Mouse (Mus musculus): ENCODE measurements around the gene Itga2b. TPM values are rescaled to one million over a fixed set of nuclear protein-coding genes. Genes with fewer than 3 reads are reported as not detected.

Gene Itga2b
- polyA plus RNA-seq, 1 experiment from 2014 or later = 8.4 TPM

GRCm38 (mm10) chr11:102440255-102440654, 29.7 kb downstream of the Itga2b start:
- no peaks in the 10 kb centered on the region for H3K9me3 ChIP-seq (ENCODE audit: control insufficient read depth, low read length)
- DNase-seq (ENCODE audit: low spot score) = no peak
- H3K27ac ChIP-seq = no peak overlapping the region
- no peak for ATAC-seq (ENCODE audit: low FRiP score)
- H3K4me2 ChIP-seq (replicated peaks) = no peak overlapping the region
- H3K27me3 ChIP-seq (ENCODE audit: control insufficient read depth, insufficient read depth, low read length) = no peaks in the 10 kb centered on the region
- H3K9ac ChIP-seq = no peak overlapping the region
- H3K36me3 ChIP-seq (replicated peaks; ENCODE audit: control insufficient read depth, insufficient read depth) = peaks cover 87% of the 10 kb centered on the region
- peaks cover 34% of the 10 kb centered on the region for H3K4me1 ChIP-seq (replicated peaks; ENCODE audit: control insufficient read depth, insufficient read depth, low read length)
- 78% methylated on average over 8 of the region's 8 CpGs for WGBS
- no peak overlapping the region for H3K4me3 ChIP-seq (replicated peaks; ENCODE audit: low read length)

- ATAC-seq (ENCODE audit: low FRiP score) (no peak), DNase-seq (ENCODE audit: low spot score) (no peak)
- Histone ChIP-seq H3K4me2 (replicated peaks) (no peak overlapping the region), H3K36me3 (replicated peaks; ENCODE audit: control insufficient read depth, insufficient read depth) (peaks cover 95% of the 10 kb centered on the region), H3K4me3 (replicated peaks; ENCODE audit: low read length) (no peak overlapping the region), H3K27me3 (ENCODE audit: control insufficient read depth, insufficient read depth, low read length) (no peaks in the 10 kb centered on the region), H3K4me1 (replicated peaks; ENCODE audit: control insufficient read depth, insufficient read depth, low read length) (peaks cover 26% of the 10 kb centered on the region), H3K9me3 (ENCODE audit: control insufficient read depth, low read length) (no peaks in the 10 kb centered on the region), H3K27ac (no peak overlapping the region), H3K9ac (0 out of 2 replicates have a peak overlapping the region, but pooled peaks have one; percentile 41)
- 73% methylated on average over 14 of the region's 14 CpGs for WGBS
Observed at GRCm38 (mm10) chr11:102439093-102440082, 30.5 kb downstream of the Itga2b start.

GRCm38 (mm10) chr11:102438212-102439092, 31.5 kb downstream of the Itga2b start:
- Histone ChIP-seq H3K4me1 (replicated peaks; ENCODE audit: control insufficient read depth, insufficient read depth, low read length) (peaks cover 18% of the 10 kb centered on the region), H3K27me3 (ENCODE audit: control insufficient read depth, insufficient read depth, low read length) (no peaks in the 10 kb centered on the region), H3K9me3 (ENCODE audit: control insufficient read depth, low read length) (no peaks in the 10 kb centered on the region), H3K9ac (peak overlapping the region; percentile 41), H3K36me3 (replicated peaks; ENCODE audit: control insufficient read depth, insufficient read depth) (peaks cover 95% of the 10 kb centered on the region), H3K27ac (no peak overlapping the region), H3K4me3 (replicated peaks; ENCODE audit: low read length) (peak overlapping the region; percentile 14), H3K4me2 (replicated peaks) (peak overlapping the region; percentile 44)
- 10% methylated on average over 77 of the region's 77 CpGs for WGBS
- DNase-seq (ENCODE audit: low spot score) (peak; percentile 81), ATAC-seq (ENCODE audit: low FRiP score) (peak; percentile 33; the same call in 1 of the 2 replicates)

- no peaks in the 10 kb centered on the region for H3K9me3 ChIP-seq (ENCODE audit: control insufficient read depth, low read length)
- peak overlapping the region; percentile 41 for H3K9ac ChIP-seq
- no peak overlapping the region for H3K27ac ChIP-seq
- H3K4me2 ChIP-seq (replicated peaks) = peak overlapping the region; percentile 44
- H3K4me3 ChIP-seq (replicated peaks; ENCODE audit: low read length) = peak overlapping the region; percentile 14
- H3K4me1 ChIP-seq (replicated peaks; ENCODE audit: control insufficient read depth, insufficient read depth, low read length) = peaks cover 18% of the 10 kb centered on the region
- DNase-seq (ENCODE audit: low spot score) (no peak), ATAC-seq (ENCODE audit: low FRiP score) (no peak)
- H3K27me3 ChIP-seq (ENCODE audit: control insufficient read depth, insufficient read depth, low read length) = no peaks in the 10 kb centered on the region
- H3K36me3 ChIP-seq (replicated peaks; ENCODE audit: control insufficient read depth, insufficient read depth) = peaks cover 85% of the 10 kb centered on the region
- WGBS = 5% methylated on average over 86 of the region's 87 CpGs
Observed at GRCm38 (mm10) chr11:102437120-102438061, 32.5 kb downstream of the Itga2b start.

DNA sequence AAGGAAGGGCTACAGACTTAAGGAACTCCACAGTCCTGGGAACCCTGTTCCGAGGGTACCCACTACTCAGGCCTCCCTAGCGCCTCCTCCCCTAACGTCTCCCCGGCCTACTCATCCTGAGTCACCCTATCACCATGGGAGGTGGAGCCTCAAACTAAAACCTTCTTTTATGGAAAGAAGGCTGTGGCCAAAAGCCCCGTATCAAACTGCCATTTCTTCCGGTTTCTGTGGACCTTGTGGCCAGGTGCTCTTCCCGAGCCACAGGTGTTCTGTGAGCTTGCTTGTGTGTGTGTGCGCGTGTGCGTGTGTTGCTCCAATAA, 33.5 kb downstream of the Itga2b start:
- no peak overlapping the region for H3K9ac ChIP-seq
- no peak for ATAC-seq (ENCODE audit: low FRiP score)
- H3K4me2 ChIP-seq (replicated peaks) = no peak overlapping the region
- WGBS = 87% methylated on average over 10 of the region's 10 CpGs
- no peak overlapping the region for H3K27ac ChIP-seq
- peaks cover 18% of the 10 kb centered on the region for H3K4me1 ChIP-seq (replicated peaks; ENCODE audit: control insufficient read depth, insufficient read depth, low read length)
- no peaks in the 10 kb centered on the region for H3K9me3 ChIP-seq (ENCODE audit: control insufficient read depth, low read length)
- peaks cover 75% of the 10 kb centered on the region for H3K36me3 ChIP-seq (replicated peaks; ENCODE audit: control insufficient read depth, insufficient read depth)
- no peaks in the 10 kb centered on the region for H3K27me3 ChIP-seq (ENCODE audit: control insufficient read depth, insufficient read depth, low read length)
- no peak overlapping the region for H3K4me3 ChIP-seq (replicated peaks; ENCODE audit: low read length)
- DNase-seq (ENCODE audit: low spot score) = no peak

GRCm38 (mm10) chr11:102435754-102436470, 34.0 kb downstream of the Itga2b start:
- Histone ChIP-seq H3K4me1 (replicated peaks; ENCODE audit: control insufficient read depth, insufficient read depth, low read length) (peaks cover 18% of the 10 kb centered on the region), H3K36me3 (replicated peaks; ENCODE audit: control insufficient read depth, insufficient read depth) (peaks cover 70% of the 10 kb centered on the region), H3K27me3 (ENCODE audit: control insufficient read depth, insufficient read depth, low read length) (no peaks in the 10 kb centered on the region), H3K4me3 (replicated peaks; ENCODE audit: low read length) (no peak overlapping the region), H3K9me3 (ENCODE audit: control insufficient read depth, low read length) (no peaks in the 10 kb centered on the region), H3K9ac (no peak overlapping the region), H3K4me2 (replicated peaks) (no peak overlapping the region), H3K27ac (no peak overlapping the region)
- no peak for ATAC-seq (ENCODE audit: low FRiP score)
- no peak for DNase-seq (ENCODE audit: low spot score)
- WGBS = 88% methylated on average over 18 of the region's 18 CpGs

DNA sequence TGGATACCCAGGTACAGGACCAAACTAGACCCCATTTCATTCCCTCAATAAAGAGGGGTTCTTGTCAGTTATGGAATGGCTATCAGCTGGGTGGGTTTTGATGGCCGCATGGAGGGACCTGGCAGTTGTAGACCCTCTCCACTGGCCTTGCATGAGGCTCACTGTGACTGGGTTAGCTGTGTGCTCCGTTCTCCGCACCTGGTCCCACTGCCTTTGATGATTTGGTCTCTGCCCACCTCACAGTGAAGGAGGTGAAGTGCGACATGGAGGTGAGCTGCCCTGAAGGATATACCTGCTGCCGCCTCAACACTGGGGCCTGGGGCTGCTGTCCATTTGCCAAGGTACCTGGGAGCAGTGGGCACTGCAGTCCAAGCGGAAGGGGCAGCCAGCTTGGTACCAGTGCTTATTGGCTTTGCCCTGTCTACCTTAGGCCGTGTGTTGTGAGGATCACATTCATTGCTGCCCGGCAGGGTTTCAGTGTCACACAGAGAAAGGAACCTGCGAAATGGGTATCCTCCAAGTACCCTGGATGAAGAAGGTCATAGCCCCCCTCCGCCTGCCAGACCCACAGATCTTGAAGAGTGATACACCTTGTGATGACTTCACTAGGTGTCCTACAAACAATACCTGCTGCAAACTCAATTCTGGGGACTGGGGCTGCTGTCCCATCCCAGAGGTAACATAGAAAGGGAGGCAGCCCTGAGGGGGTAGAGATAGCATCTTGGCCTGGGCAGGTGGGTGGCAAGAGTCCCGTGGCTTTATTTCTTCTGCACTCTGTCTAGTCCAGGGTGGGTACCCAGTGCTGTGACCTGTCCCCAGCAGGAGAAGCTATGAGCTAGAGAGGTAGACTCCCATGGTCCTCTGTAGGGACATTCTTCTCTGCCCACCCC, 34.9 kb downstream of the Itga2b start:
- Histone ChIP-seq H3K9me3 (ENCODE audit: control insufficient read depth, low read length) (no peaks in the 10 kb centered on the region), H3K4me1 (replicated peaks; ENCODE audit: control insufficient read depth, insufficient read depth, low read length) (peaks cover 18% of the 10 kb centered on the region), H3K27ac (no peak overlapping the region), H3K36me3 (replicated peaks; ENCODE audit: control insufficient read depth, insufficient read depth) (peaks cover 61% of the 10 kb centered on the region), H3K4me2 (replicated peaks) (no peak overlapping the region), H3K27me3 (ENCODE audit: control insufficient read depth, insufficient read depth, low read length) (no peaks in the 10 kb centered on the region), H3K9ac (no peak overlapping the region), H3K4me3 (replicated peaks; ENCODE audit: low read length) (no peak overlapping the region)
- DNase-seq (ENCODE audit: low spot score) (no peak), ATAC-seq (ENCODE audit: low FRiP score) (no peak)
- 87% methylated on average over 11 of the region's 11 CpGs for WGBS
